Mouse (Mus musculus) forebrain, postnatal 0 days (tissue): Measurements from ENCODE around the gene Pabpc4. TPM values are rescaled to one million over a fixed set of nuclear protein-coding genes. Genes with fewer than 3 reads are reported as not detected.
A peak's percentile ranks its signal among the peaks of the same experiment; 100 is the strongest.
"Not testable (repeated sequence)": the region's sequence is repeated elsewhere in the genome, so short reads cannot be mapped to it uniquely, and the experiment has no call there.

Experiments
- ATAC-seq: fragments of 200-750 bp; cut with Nextera tagmentation; 2 replicates; pipeline ENCODE4 v1.8.0; 2017; ENCODE audit warnings: mild to moderate bottlenecking, moderate library complexity
- DNase-seq: peaks from one replicate; pipeline ENCODE4 v3.0.0-alpha.2; 2015
- H3K27ac ChIP-seq: fragments of 300-500 bp; sonication (generic); 2 replicates; pipeline ENCODE4 v1.5.1; 2014; ENCODE audit warnings: low read depth, mild to moderate bottlenecking, antibody characterized with exemption, low read length, moderate library complexity, mixed read lengths
- H3K27me3 ChIP-seq: fragments of 300-500 bp; sonication (generic); 2 replicates; pipeline ENCODE4 v1.6.1; 2014; ENCODE audit warnings: mild to moderate bottlenecking, low read length, mixed read lengths; ENCODE audit not compliant: insufficient read depth
- H3K36me3 ChIP-seq: fragments of 300-500 bp; sonication (generic); 2 replicates; pipeline ENCODE4 v1.6.1; 2014; ENCODE audit warnings: mild to moderate bottlenecking, moderate library complexity; ENCODE audit not compliant: insufficient read depth
- H3K4me1 ChIP-seq: fragments of 300-500 bp; sonication (generic); 2 replicates; pipeline ENCODE4 v1.6.1; 2014; ENCODE audit warnings: antibody characterized with exemption; ENCODE audit not compliant: insufficient read depth
- H3K4me2 ChIP-seq: fragments of 300-500 bp; sonication (generic); 2 replicates; pipeline ENCODE4 v1.6.1; 2014; ENCODE audit warnings: low read depth, mild to moderate bottlenecking, moderate library complexity
- H3K4me3 ChIP-seq: fragments of 300-500 bp; sonication (generic); 2 replicates; pipeline ENCODE4 v1.5.1; 2014; ENCODE audit warnings: low read depth, low read length, mixed read lengths
- H3K9ac ChIP-seq: fragments of 300-500 bp; sonication (generic); 2 replicates; pipeline ENCODE4 v1.6.1; 2014; ENCODE audit warnings: mild to moderate bottlenecking
- H3K9me3 ChIP-seq: fragments of 300-500 bp; sonication (generic); 2 replicates; pipeline ENCODE4 v1.6.1; 2016; ENCODE audit warnings: low read length
- CTCF ChIP-seq: sonication (generic); IDR thresholded peaks from 2 replicates; pipeline ENCODE4 v1.5.1; 2016; ENCODE audit warnings: antibody characterized with exemption, control low read depth, low read depth
- WGBS: fragments of 180-500 bp; shearing (Covaris S2); extraction: QIAGEN DNeasy Blood & Tissue Kit; methylation state at CpG from one replicate; pipeline ENCODE4 v1.1.7; 2014; 5-methylcytosine and 5-hydroxymethylcytosine counted together
- polyA plus RNA-seq: library from polyadenylated mRNA; unstranded; fragments of >200 nt; fragmentation: Nextera tagmentation; extraction: Ambion mirVana; gene quantifications from 2 replicates; pipeline ENCODE4 v1.2.1, GENCODE M21; 2015
- total RNA-seq: library from RNA; depleted of rRNA; stranded (reverse); fragments of >200 nt; gene quantifications from 2 replicates; pipeline ENCODE4 v1.2.3, GENCODE M21; 2014

Gene Pabpc4
- total and polyA plus RNA-seq, 2 experiments from 2014 or later = 28.2 to 92.6 TPM

DNA sequence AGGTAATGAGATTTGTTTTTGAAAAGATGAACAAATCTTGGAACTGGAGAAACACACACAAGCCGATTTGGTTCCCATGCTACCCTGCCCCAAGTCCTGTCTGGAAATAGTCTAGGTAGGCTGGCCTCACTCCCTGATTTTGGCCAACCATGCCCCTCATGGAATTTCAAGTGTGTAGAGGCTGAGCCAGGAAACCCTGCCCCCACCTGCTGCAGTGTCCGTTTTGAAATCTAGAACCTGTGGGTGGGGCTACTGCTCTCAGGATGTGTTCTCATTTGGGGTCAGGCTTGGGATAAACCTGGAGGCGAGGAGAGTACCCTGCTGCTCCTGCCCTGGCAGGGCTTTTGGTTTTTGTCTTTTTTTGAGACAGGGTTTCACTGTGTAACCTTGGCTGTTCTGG, 46.1 kb downstream of the Pabpc4 start:
- no peaks in the 10 kb centered on the region for H3K4me1 ChIP-seq
- H3K4me3 ChIP-seq = no peak overlapping the region
- DNase-seq (no peak), ATAC-seq (no peak)
- H3K27me3 ChIP-seq = no peaks in the 10 kb centered on the region
- 60% methylated on average over 3 of the region's 3 CpGs for WGBS
- H3K9ac ChIP-seq = no peak overlapping the region
- no peaks in the 10 kb centered on the region for H3K9me3 ChIP-seq
- no peak for TF ChIP-seq CTCF
- no peak overlapping the region for H3K4me2 ChIP-seq
- H3K27ac ChIP-seq = no peak overlapping the region
- no peaks in the 10 kb centered on the region; the same call in none of the 2 replicates for H3K36me3 ChIP-seq

DNA sequence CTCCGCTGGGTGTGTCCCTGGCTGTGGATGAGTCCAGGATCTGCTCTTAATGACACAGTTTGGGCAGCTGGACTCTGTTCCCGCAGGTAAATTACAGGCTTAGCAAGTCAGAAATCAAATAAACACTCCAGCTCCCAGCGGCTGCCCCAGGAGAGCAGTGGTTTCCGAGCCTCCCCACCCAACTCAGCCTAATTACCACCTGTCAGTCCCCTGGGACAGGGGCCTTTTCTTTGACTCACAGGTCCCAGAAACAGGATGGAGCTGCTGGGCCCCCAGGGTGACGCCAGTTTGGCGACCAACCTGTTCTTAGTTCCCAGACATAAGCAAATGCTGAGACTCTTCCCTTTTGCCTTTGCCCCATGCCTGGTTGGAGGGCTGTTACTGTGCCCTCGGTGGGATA, 49.7 kb downstream of the Pabpc4 start:
- Histone ChIP-seq H3K27me3 (no peaks in the 10 kb centered on the region), H3K4me1 (no peaks in the 10 kb centered on the region), H3K4me3 (no peak overlapping the region), H3K27ac (no peak overlapping the region), H3K9me3 (no peaks in the 10 kb centered on the region), H3K9ac (no peak overlapping the region), H3K36me3 (no peaks in the 10 kb centered on the region; the same call in none of the 2 replicates), H3K4me2 (no peak overlapping the region)
- no peak for TF ChIP-seq CTCF
- DNase-seq = no peak
- ATAC-seq = no peak
- 86% methylated on average over 7 of the region's 7 CpGs for WGBS

DNA sequence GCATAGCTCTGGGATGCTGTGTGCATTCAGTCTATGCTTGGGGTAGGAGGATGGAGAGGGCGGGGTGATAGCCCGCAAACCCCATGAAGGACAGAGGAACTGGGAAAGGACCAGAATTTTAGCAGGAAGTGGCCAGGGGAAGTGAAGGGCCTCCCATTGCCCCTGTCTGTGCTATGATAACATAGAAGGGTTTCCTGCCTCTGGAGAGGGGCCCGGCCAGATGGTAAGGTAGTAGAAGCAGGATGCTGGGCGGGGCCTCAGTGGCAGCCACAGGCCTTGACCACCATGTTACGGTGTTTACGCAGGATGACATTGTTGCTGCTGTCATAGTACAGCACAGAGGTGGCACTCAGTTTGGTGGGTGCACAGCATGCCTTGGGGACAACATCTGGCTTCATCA, 50.9 kb downstream of the Pabpc4 start:
- no peak overlapping the region for H3K9ac ChIP-seq
- H3K27ac ChIP-seq = no peak overlapping the region
- H3K27me3 ChIP-seq = no peaks in the 10 kb centered on the region
- H3K4me2 ChIP-seq = no peak overlapping the region
- DNase-seq (no peak), ATAC-seq (no peak)
- no peaks in the 10 kb centered on the region for H3K4me1 ChIP-seq
- H3K36me3 ChIP-seq = no peaks in the 10 kb centered on the region; the same call in 1 of the 2 replicates
- TF ChIP-seq CTCF = no peak
- no peak overlapping the region for H3K4me3 ChIP-seq
- 90% methylated on average over 6 of the region's 6 CpGs for WGBS
- no peaks in the 10 kb centered on the region for H3K9me3 ChIP-seq

DNA sequence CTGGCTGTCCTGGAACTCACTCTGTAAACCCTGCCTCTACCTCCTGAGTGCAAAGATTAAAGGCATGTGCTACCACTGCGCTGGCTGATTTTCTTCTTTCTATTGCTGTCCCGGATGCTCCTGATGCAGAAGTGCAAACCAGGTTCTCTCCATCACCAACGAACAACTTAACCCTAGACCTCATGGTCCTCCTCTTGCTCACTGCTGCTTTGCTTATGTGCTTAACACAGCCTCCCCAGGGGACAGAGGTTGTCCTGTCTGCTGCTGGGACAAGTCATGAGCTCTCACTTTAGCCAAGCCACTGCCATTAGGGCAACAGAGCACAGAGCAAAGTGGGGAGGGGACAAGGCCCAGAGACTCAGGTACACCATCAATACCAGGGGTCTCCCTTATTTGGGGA, 52.3 kb downstream of the Pabpc4 start:
- DNase-seq = no peak
- TF ChIP-seq CTCF = no peak
- Histone ChIP-seq H3K27me3 (no peaks in the 10 kb centered on the region), H3K4me2 (no peak overlapping the region), H3K4me3 (no peak overlapping the region), H3K4me1 (no peaks in the 10 kb centered on the region), H3K9me3 (no peaks in the 10 kb centered on the region), H3K27ac (no peak overlapping the region), H3K36me3 (no peaks in the 10 kb centered on the region; the same call in 1 of the 2 replicates), H3K9ac (no peak overlapping the region)
- WGBS = 87% methylated on average over 3 of the region's 3 CpGs
- ATAC-seq = no peak

DNA sequence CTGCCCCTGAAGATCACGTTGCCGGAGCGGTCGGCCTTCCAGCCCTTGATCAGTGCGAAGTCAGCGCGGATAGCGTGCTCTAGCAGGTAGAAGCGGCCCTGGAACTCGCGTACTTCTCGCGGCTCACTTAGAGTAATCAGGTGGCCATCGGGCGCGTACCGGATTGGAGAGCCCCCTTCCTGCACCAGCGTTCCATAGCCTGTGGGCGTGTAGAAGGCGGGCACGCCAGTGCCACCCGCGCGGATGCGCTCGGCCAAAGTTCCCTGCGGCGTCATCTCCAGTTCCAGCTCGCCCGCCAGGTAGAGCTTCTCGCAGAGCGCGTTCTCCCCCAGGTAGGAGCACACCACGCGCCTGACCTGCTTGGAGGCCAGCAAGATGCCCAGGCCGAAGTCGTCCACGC, 60.8 kb downstream of the Pabpc4 start:
- H3K4me3 ChIP-seq = peak overlapping the region; percentile 18; the same call in 1 of the 2 replicates
- H3K27me3 ChIP-seq, H3K27ac ChIP-seq, DNase-seq, H3K36me3 ChIP-seq, H3K9ac ChIP-seq, H3K9me3 ChIP-seq, H3K4me1 ChIP-seq: not testable (repeated sequence)
- H3K4me2 ChIP-seq = peak overlapping the region; percentile 44
- WGBS = 23% methylated on average over 17 of the region's 38 CpGs
- peak; percentile 90 for ATAC-seq

DNA sequence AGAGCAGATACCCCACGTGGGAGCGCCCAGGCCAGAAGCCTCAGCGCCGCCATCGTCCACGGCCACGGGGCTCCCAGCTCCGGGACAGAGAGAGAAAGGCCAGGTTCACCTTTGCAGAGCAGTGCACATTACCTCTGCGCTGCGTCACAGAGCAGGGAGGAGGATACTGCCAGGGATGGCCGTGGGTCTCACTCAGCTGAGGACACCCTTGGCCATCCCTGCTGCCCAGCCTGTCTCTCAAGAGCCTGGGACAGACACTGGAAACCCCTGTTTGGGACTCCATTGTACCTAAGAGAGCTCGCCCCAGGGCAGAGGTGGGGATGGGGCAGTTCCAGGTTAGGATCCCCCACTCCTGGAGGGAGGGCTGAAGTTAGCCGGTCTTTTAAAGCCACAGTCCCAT, 61.4 kb downstream of the Pabpc4 start, which contains the start of gene Oxct2a:
TSS of gene Oxct2a (minus strand) at position 101 of the 400 bp plus-strand sequence.
- Histone ChIP-seq H3K9ac (no peak within 1 kb of the TSS), H3K9me3 (no peaks in the 10 kb centered on the region), H3K4me1 (no peaks in the 10 kb centered on the region), H3K27ac (no peak within 1 kb of the TSS), H3K27me3 (no peaks in the 10 kb centered on the region), H3K4me2 (peak within 1 kb of the TSS; percentile 44), H3K36me3 (no peaks in the 10 kb centered on the region), H3K4me3 (peak within 1 kb of the TSS; percentile 18)
- DNase-seq (no peak), ATAC-seq (0 out of 2 replicates have a peak, but pooled peaks have one; percentile 1)
- no peak for TF ChIP-seq CTCF
- 16% methylated on average over 13 of the region's 13 CpGs for WGBS

DNA sequence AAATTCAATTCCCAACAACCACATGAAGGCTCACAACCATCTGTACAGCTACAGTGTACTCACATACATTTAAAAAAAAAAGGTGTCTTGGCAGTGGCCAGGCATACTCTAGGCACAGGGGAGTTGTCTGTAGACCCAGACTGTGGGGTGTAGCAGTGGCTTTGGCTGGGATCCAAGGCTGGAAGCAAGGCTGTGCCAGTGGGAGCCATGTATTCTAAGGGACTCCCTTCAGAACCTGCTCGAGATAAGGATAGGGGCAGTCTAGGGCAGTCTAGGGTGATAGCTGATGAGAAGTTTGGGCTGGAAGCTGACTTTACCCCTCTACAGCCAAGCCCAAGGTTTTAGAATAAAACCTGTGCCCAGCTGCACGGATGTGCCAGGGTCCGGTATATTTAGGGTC, 63.9 kb downstream of the Pabpc4 start:
- no peaks in the 10 kb centered on the region for H3K27me3 ChIP-seq
- TF ChIP-seq CTCF = no peak
- H3K9me3 ChIP-seq = no peaks in the 10 kb centered on the region
- no peak overlapping the region for H3K4me3 ChIP-seq
- no peak overlapping the region for H3K27ac ChIP-seq
- H3K36me3 ChIP-seq = no peaks in the 10 kb centered on the region
- 71% methylated on average over 3 of the region's 3 CpGs for WGBS
- DNase-seq (no peak), ATAC-seq (no peak)
- no peak overlapping the region for H3K9ac ChIP-seq
- H3K4me2 ChIP-seq = no peak overlapping the region
- no peaks in the 10 kb centered on the region for H3K4me1 ChIP-seq
